Mouse (Mus musculus) urinary bladder, postnatal 10 days (tissue): ENCODE results near the gene Prrt4.
"Not testable (repeated sequence)": the region's sequence is repeated elsewhere in the genome, so short reads cannot be mapped to it uniquely, and the experiment has no call there.

Experiments
- DNase-seq: peaks from one replicate; pipeline ENCODE4 v3.0.0; 2022; ENCODE audit warnings: low spot score

Gene Prrt4

GRCm38 (mm10) chr6:29178888-29179658, at the start of gene Prrt4:
Gene Prrt4 (minus strand): TSS chr6:29179584.
- no peak for DNase-seq

GRCm38 (mm10) chr6:29217717-29218116, 38.3 kb upstream of the Prrt4 start:
- DNase-seq = not testable (repeated sequence)

DNA sequence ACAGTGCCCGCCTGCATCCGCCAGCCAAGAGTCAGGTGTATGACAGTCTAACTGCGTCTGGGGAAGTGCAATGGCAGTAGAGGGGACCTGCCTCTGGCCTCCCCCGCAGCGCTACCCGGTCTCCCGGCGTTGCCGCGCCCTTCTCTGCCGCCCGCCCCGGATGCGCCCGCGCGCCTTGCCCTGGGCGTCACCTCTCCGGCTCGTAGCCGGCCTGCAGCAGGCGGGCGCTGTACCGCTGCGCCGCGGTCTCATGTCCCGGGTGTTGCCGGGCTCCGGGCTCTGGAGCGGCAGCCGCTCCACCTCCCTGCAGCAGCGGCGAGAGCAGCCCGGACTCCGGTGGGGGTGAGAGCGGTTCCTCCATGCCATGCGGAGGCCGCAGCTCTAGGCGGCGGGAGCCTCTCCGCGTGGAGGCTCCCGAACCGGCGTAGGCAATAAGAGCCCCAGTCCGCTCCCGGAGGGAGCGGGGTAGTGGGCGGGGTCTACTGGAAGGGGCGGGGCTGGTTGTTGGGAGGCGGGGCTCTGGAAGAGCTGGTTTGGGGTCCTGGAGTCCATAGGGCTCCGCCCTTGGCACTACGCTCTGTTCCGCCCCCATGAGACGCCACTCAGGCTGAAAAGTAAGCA, 36.6 kb upstream of the Prrt4 start, which contains the start of gene Impdh1:
TSS of gene Impdh1 (minus strand) at position 484 of the 621 bp plus-strand sequence.
- DNase-seq = no peak

DNA sequence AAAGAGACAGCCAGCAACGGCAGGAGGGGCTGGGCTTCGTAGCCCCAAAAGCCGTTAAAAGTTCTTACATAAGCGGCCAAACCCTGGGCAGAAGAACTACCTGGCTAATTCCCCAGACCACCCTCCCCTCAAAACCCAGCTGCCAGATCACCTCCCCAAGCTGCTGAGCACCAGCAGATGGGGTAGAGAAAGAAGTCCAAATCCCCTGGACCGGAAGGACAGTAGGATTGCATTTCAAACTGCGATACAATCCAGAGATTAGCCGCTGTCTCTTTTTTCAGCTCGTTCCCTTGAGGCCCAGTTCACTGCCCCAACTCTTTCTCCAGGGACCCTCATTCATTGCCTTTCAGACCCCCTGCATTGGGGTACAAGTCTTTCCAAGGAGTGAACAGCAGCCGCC, 35.8 kb upstream of the Prrt4 start:
- DNase-seq = no peak

DNA sequence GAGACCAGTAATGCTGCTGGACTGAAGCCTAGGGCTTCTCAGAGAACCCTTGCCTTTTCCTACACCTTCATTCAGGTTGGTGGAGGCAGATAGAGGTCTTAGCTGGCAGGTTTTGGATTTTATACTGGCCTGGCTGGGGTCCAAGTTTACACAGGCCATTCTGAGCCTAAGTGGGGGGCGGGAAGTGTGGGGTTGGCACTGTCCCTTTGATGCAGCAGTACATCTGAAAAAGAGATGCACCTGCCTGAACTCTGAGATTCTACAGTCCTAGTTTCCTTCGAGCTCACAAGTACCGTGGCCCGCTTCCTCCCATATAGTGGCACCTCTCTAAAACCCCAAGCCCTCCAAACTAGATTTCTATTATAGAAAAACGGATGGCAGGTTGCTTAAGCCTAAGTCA, 35.4 kb upstream of the Prrt4 start:
- no peak for DNase-seq

DNA sequence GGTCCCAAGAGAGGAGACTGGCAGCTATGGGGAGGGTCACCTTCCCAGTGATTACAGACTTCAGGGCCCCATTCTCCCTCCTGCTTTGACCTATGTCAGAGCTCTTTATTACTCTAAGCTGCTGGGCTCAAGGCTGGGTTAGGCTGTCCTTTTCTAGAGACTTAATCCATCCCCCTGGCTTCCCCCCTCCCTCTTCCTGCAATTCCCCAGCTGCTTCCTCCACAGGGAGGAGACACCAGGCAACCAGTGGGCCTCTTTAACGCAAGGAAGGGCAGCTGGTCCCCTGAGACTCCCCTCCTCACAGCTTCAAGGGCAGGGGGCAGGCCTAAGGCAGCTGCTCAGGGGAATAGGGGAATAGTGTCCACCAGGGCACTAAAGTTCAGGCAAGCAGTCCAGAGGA, 34.9 kb upstream of the Prrt4 start:
- no peak for DNase-seq

- no peak for DNase-seq
Measured at GRCm38 (mm10) chr6:29213436-29213835, 34.1 kb upstream of the Prrt4 start.

DNA sequence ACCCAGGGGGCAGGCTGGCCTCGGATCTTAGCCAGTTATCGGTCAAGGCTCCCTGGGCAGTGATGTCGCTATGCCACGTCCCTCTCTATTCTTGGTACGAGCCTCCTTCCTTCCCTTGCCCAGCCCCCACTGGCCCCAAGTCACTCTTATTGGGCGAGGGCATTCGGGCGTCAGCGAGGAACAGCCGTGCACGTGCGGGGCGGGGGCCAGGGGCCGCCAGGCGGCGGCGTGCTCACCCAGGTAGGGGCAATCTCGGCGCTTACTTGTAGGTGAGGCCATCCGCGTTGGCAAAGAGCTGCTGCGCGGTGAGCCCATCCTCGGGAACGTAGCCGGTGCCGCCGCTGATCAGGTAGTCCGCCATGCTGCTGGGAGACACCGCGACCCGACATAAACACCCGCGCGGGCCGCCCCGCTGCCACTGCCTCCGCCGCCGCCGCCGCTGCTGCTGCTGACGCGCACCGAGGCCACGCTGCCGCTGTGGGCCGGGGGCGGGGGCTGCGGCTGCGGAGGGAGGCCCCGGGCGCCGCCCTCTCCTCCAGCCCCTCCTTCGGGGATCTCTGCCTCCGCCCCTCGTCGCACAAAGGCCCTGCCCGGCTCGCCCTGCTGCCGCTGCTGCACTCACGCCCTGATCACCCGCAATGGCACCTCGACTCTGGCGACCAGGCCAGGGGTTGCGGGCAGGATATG, 32.6 kb upstream of the Prrt4 start:
- DNase-seq = no peak

GRCm38 (mm10) chr6:29211146-29211545, 31.8 kb upstream of the Prrt4 start:
- no peak for DNase-seq

DNA sequence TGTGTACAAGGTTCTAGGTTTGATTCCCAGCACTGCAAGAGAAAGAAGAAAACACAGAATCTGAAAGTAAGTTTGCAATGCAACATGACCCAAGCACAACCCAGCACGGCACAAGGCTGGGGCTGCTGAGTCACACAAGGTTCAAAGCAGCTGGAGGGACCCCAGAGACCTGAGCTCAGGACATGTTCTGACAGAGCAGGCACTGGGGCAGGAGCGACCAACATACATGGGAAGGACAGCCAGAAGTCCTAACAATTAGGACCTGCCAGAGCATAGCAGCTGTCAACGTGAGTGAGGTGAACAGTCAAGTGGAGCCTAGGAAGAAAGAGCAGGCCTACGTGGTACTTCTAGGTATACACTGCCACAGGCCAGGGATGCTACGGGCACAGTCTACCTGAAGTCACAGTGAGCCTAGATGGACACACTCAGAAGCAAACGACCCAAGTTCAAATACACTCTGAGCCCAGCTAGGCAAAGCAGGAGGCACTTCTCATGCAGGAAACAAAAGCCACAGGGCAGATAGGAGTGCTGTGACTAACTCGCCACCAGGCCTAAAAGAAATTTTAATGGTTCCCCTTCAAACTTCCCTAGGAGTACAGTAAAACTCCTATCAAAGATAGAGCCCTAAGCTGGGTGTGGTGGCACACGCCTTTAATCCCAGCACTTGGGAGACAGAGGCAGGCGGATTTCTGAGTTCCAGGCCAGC, 31.0 kb upstream of the Prrt4 start:
- no peak for DNase-seq

DNA sequence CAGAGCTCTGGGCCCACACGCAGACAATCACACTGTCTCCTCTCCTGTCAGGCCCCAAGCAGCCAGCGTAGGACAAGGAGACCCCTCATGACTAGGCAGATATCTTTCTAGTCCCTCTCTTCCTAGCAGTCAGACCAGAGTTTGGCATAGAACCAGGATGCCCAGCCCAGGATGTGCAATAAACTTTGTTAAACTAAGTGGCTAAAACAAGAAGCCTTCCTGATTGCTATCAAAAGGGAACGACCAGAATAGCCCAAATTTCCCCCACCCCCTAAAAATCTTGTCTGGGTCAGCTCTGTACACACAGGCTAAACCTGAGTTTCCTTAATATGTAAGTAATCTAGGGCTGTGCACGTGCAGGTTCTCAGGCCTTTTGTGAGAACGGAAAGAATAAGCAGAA, 28.8 kb upstream of the Prrt4 start:
- no peak for DNase-seq

DNA sequence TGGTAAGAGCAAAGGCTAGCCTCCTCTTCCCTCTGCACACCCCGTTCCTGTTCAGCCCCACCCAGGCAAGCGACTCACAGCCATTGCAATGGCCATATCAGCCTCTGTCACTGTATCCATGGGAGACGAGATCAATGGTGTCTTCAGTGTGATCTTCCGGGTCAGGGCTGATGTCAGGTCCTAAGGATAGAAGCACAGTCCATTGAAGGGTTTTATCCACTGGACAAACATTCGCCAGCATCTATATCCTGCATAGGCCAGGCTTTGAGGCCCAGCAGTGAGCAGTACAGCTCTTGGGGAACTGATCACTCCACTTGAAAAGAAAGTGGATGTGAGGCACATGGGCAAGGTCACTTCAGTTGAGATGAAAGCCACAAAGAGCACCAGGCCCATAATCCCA, 27.6 kb upstream of the Prrt4 start:
- DNase-seq = no peak

DNA sequence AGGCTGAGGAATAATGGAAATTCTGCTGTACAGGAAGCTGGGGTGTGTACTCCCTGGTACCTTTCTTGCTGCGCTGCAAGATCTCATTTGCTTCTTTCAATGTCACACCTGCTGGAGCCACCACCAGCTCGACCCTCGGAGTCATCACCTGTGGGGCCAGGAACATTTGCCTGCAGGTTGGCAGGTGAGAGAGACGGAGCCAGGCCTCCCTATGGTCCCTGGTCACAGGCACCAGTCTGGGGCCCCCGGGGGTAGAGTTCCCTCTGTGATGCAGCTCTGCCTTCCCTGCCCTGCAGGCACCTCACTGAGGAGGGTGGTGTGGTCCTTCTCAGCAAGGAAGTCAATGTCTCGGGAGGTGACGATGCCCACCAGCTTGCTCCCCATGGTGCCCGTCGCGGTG, 26.6 kb upstream of the Prrt4 start:
- DNase-seq = no peak

DNA sequence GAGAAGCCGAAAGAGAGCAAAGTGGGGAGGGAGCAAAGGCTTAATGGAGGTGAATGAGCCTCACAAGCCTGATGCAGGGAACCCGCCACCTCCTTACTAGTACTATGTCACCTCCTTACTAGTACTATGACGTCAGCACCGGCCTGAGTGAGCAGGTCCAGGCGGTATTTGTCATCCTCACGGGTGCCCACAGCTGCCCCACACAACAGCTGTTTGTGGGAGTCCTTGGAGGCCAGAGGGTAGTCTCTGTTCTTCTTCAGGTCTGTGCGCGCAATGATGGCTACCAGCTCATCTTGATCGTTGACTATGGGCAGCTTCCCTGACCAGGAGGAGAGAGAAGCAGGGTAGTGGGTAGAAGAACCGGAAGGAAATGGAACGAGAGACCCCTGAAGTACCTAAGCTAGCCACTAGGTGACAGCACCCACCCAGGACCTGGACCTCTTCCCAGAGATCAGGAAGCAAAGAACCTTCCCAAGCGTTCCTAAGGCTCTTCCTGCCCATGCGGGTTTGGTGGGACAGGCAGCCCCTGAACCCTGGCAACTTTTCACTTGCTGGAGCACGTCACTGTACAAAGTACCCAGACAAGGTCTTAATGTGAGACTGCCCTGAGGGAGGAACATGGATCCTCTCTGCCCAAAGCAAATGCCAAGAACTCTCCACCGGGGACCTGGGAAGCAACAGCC, 25.7 kb upstream of the Prrt4 start:
- DNase-seq = no peak

GRCm38 (mm10) chr6:29203861-29204585, 24.6 kb upstream of the Prrt4 start:
- no peak for DNase-seq

GRCm38 (mm10) chr6:29203096-29203495, 23.7 kb upstream of the Prrt4 start:
- DNase-seq = no peak

DNA sequence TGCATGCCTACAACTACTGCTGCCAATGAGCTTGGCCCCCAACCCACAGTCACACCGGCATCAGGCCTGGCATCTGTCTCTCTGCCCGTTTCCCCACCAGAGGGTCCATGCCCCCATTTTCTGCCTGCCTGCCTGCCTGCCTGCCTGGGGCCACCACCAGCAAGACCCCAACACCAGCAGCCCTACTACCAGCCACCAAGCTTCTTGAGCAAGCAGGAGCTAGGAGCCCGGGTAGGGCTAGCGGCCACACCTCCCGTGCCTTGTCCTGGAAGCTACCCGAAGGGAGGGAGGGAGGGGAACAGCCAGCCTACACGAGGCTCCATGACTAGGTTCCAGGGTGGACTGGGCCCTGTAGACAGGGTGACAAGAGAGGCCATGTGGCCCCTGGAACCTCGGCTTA, 22.6 kb upstream of the Prrt4 start:
- DNase-seq = no peak

- no peak for DNase-seq
Measured at GRCm38 (mm10) chr6:29201341-29201740, 22.0 kb upstream of the Prrt4 start.

DNA sequence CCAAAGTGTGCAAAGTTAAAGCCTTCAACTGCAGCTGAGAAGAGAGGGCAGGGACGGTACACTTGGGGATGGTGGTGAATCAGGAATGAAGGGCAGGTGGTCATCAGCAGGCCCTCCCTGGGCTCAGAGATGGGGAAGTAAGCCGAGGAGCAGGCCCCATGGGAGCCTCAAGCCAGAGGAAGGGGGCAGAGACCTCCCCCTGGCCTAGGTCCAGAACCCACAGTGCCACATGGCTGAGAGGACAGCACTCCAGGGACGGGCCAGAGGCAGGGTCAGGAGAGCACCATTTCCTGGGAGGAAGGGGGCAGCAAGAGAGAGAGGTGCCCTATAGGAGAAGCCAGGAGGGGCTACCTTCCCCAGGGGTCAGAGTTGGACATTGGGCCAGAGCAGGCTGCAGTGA, 21.1 kb upstream of the Prrt4 start:
- no peak for DNase-seq

- no peak for DNase-seq
Measured at GRCm38 (mm10) chr6:29199223-29199855, 20.0 kb upstream of the Prrt4 start.
